ENCODE assay signal across 8 mouse cellular contexts in genomic region chr6:53818264-53818731, GRCm38 (mm10). TPM values are rescaled to one million over a fixed set of nuclear protein-coding genes. Genes with fewer than 3 reads are reported as not detected.
DNase-seq lines count a peak whose midpoint lies in the region; ATAC-seq lines count a peak whose summit lies in the region.

No protein-coding gene starts in this region.

- DNase-seq in cerebellum, adult 9-10 months = no peak
- peak; percentile 80 for DNase-seq in heart, embryonic 10.5 days (ENCODE audit: low spot score)
- DNase-seq in neural tube, embryonic 10.5 days (ENCODE audit: extremely low spot score, low spot score) = peak; percentile 82
- peak; percentile 56 for DNase-seq in urinary bladder, postnatal 10 days (ENCODE audit: low spot score)

- H3K9ac ChIP-seq in embryonic facial prominence, embryonic 13.5 days = peak overlapping the region; percentile 89
- peak overlapping the region; percentile 95 for H3K9ac ChIP-seq in kidney, embryonic 14.5 days (ENCODE audit: low read depth, low read length)
- no peak overlapping the region for H3K9ac ChIP-seq in liver, embryonic 12.5 days

- H3K9me3 ChIP-seq in embryonic facial prominence, embryonic 13.5 days = no peaks in the 10 kb centered on the region
- H3K9me3 ChIP-seq in heart, embryonic 10.5 days = no peaks in the 10 kb centered on the region
- no peaks in the 10 kb centered on the region for H3K9me3 ChIP-seq in kidney, embryonic 14.5 days (ENCODE audit: control insufficient read depth, low read length)
- no peaks in the 10 kb centered on the region for H3K9me3 ChIP-seq in liver, embryonic 12.5 days (replicated peaks)

- under 1% methylated on average over 42 of the region's 42 CpGs for WGBS in embryonic facial prominence, embryonic 13.5 days
- WGBS in heart, embryonic 10.5 days = 2% methylated on average over 42 of the region's 42 CpGs
- under 1% methylated on average over 42 of the region's 42 CpGs for WGBS in kidney, embryonic 14.5 days
- 2% methylated on average over 42 of the region's 42 CpGs for WGBS in liver, embryonic 12.5 days (ENCODE audit: insufficient replicate concordance)

- ATAC-seq in cerebellum, adult (ENCODE audit: insufficient number of reproducible peaks, low FRiP score, low TSS enrichment) = 0 out of 2 replicates have a peak, but pooled peaks have one; percentile 29
- ATAC-seq in embryonic facial prominence, embryonic 13.5 days (ENCODE audit: insufficient number of reproducible peaks, insufficient read depth, low FRiP score, low TSS enrichment, low read depth) = peak; percentile 40; the same call in 1 of the 2 replicates
- peak; percentile 14 for ATAC-seq in kidney, embryonic 14.5 days (ENCODE audit: low FRiP score, low TSS enrichment)
- ATAC-seq in liver, embryonic 12.5 days = no peak

- H3K4me3 ChIP-seq in embryonic facial prominence, embryonic 13.5 days = peak overlapping the region; percentile 63
- H3K4me3 ChIP-seq in heart, embryonic 10.5 days = peak overlapping the region; percentile 69
- peak overlapping the region; percentile 72 for H3K4me3 ChIP-seq in kidney, embryonic 14.5 days (ENCODE audit: low read length)
- peak overlapping the region; percentile 44 for H3K4me3 ChIP-seq in liver, embryonic 12.5 days

- H3K27ac ChIP-seq in embryonic facial prominence, embryonic 13.5 days = peak overlapping the region; percentile 98
- H3K27ac ChIP-seq in heart, embryonic 10.5 days = peak overlapping the region; percentile 57
- peak overlapping the region; percentile 98; the same call in 1 of the 2 replicates for H3K27ac ChIP-seq in kidney, embryonic 14.5 days (ENCODE audit: low read depth, low read length)
- H3K27ac ChIP-seq in liver, embryonic 12.5 days = no peak overlapping the region

- H3K36me3 ChIP-seq in embryonic facial prominence, embryonic 13.5 days = peaks cover 7% of the 10 kb centered on the region; the same call in 1 of the 2 replicates
- no peaks in the 10 kb centered on the region for H3K36me3 ChIP-seq in heart, embryonic 10.5 days
- H3K36me3 ChIP-seq in kidney, embryonic 14.5 days (ENCODE audit: control insufficient read depth, insufficient read depth, low read length) = peaks cover 12% of the 10 kb centered on the region; the same call in 1 of the 2 replicates
- H3K36me3 ChIP-seq in liver, embryonic 12.5 days = no peaks in the 10 kb centered on the region

- H3K27me3 ChIP-seq in embryonic facial prominence, embryonic 13.5 days = peaks cover 4% of the 10 kb centered on the region
- peaks cover 55% of the 10 kb centered on the region for H3K27me3 ChIP-seq in heart, embryonic 10.5 days (ENCODE audit: insufficient read depth, poor library complexity, severe bottlenecking)
- H3K27me3 ChIP-seq in kidney, embryonic 14.5 days (ENCODE audit: control insufficient read depth, insufficient read depth, low read length) = peaks cover 2% of the 10 kb centered on the region; the same call in 1 of the 2 replicates
- H3K27me3 ChIP-seq in liver, embryonic 12.5 days (replicated peaks) = peaks cover 74% of the 10 kb centered on the region

- H3K4me2 ChIP-seq in embryonic facial prominence, embryonic 13.5 days = peak overlapping the region; percentile 94
- peak overlapping the region; percentile 85 for H3K4me2 ChIP-seq in kidney, embryonic 14.5 days (replicated peaks; ENCODE audit: low read depth, low read length)
- H3K4me2 ChIP-seq in liver, embryonic 12.5 days = peak overlapping the region; percentile 66

- peaks cover 61% of the 10 kb centered on the region for H3K4me1 ChIP-seq in embryonic facial prominence, embryonic 13.5 days
- peaks cover 34% of the 10 kb centered on the region for H3K4me1 ChIP-seq in heart, embryonic 10.5 days
- H3K4me1 ChIP-seq in kidney, embryonic 14.5 days (ENCODE audit: control insufficient read depth, insufficient read depth, low read length) = peaks cover 18% of the 10 kb centered on the region
- peaks cover 22% of the 10 kb centered on the region for H3K4me1 ChIP-seq in liver, embryonic 12.5 days

RNA-seq across cellular contexts. Expression of gene Tril, which starts 2.3 kb away (rescaled TPM):
- 51.0 and 58.7 TPM in 2 replicates for polyA plus RNA-seq in embryonic facial prominence, embryonic 13.5 days (2015; fragmentation: Nextera tagmentation; extraction: Ambion mirVana)
- 7.5 and 15.3 TPM in 2 replicates for polyA plus RNA-seq in heart, embryonic 10.5 days (2016; fragmentation: Nextera tagmentation; extraction: Ambion mirVana)
- polyA plus RNA-seq in kidney, embryonic 14.5 days (2014; fragmentation: Nextera tagmentation; extraction: Ambion mirVana) = 65.5 and 94.9 TPM in 2 replicates
- 1.5 TPM in 2 replicates for polyA plus RNA-seq in liver, embryonic 12.5 days (2016; fragmentation: Nextera tagmentation; extraction: Ambion mirVana)
